Mouse (Mus musculus) embryonic facial prominence, embryonic 12.5 days (tissue): Measurements from ENCODE around the gene Mef2d. TPM values are rescaled to one million over a fixed set of nuclear protein-coding genes. Genes with fewer than 3 reads are reported as not detected.

Source experiments
- ATAC-seq: fragments of 200-750 bp; cut with Nextera tagmentation; 2 replicates; pipeline ENCODE4 v1.8.0; 2017; ENCODE audit not compliant: insufficient number of reproducible peaks, insufficient read depth, low FRiP score, low TSS enrichment
- H3K27ac ChIP-seq: fragments of 300-500 bp; sonication (generic); 2 replicates; pipeline ENCODE4 v1.5.1; 2016; ENCODE audit warnings: mild to moderate bottlenecking
- H3K27me3 ChIP-seq: fragments of 300-500 bp; sonication (generic); 2 replicates; pipeline ENCODE4 v1.6.1; 2016; ENCODE audit warnings: mild to moderate bottlenecking, moderate library complexity
- H3K36me3 ChIP-seq: fragments of 300-500 bp; sonication (generic); 2 replicates; pipeline ENCODE4 v1.6.1; 2016; ENCODE audit warnings: mild to moderate bottlenecking
- H3K4me1 ChIP-seq: fragments of 300-500 bp; sonication (generic); 2 replicates; pipeline ENCODE4 v1.6.1; 2016
- H3K4me2 ChIP-seq: fragments of 300-500 bp; sonication (generic); replicated peaks from 2 replicates; pipeline ENCODE4 v1.6.1; 2016; ENCODE audit warnings: mild to moderate bottlenecking, moderate library complexity
- H3K4me3 ChIP-seq: fragments of 300-500 bp; sonication (generic); 2 replicates; pipeline ENCODE4 v1.5.1; 2016; ENCODE audit warnings: mild to moderate bottlenecking
- H3K9ac ChIP-seq: fragments of 300-500 bp; sonication (generic); 2 replicates; pipeline ENCODE4 v1.6.1; 2016; ENCODE audit warnings: mild to moderate bottlenecking, moderate library complexity
- H3K9me3 ChIP-seq: fragments of 300-500 bp; sonication (generic); 2 replicates; pipeline ENCODE4 v1.6.1; 2016; ENCODE audit warnings: mild to moderate bottlenecking, moderate library complexity
- WGBS: fragments of 180-500 bp; shearing (Covaris S2); methylation state at CpG from one replicate; pipeline ENCODE4 v1.1.7; 2016; 5-methylcytosine and 5-hydroxymethylcytosine counted together
- polyA plus RNA-seq: library from polyadenylated mRNA; unstranded; fragments of >200 nt; fragmentation: Nextera tagmentation; extraction: Ambion mirVana; gene quantifications from 2 replicates; pipeline ENCODE4 v1.2.1, GENCODE M21; 2016

Gene Mef2d
- polyA plus RNA-seq, 1 experiment from 2014 or later = 17.7 TPM

DNA sequence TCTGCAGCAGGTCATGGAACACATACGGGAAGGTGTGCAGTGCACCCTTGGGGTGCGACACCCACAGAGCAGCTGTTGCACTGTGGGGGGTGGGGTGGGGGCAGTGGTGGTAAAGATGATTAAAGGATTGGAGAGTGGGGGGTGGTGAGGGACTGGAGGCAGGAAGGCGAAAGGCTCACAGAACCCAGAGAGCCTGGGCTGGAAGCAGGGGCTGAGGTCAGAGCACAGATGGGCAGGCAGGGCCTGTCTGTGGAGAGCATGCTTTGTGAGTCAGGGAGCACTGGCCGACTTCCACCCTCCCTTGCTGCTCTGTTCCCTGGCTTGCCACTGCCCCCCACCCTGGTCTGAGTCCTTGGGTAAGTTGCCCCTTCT, 3.2 kb downstream of the Mef2d start:
- no peak for ATAC-seq
- H3K9me3 ChIP-seq = no peaks in the 10 kb centered on the region
- H3K4me2 ChIP-seq = peak overlapping the region; percentile 25; the same call in 1 of the 2 replicates
- peak overlapping the region; percentile 0; the same call in 1 of the 2 replicates for H3K4me3 ChIP-seq
- peaks cover 4% of the 10 kb centered on the region for H3K27me3 ChIP-seq
- no peaks in the 10 kb centered on the region for H3K36me3 ChIP-seq
- WGBS = 28% methylated on average over 4 of the region's 4 CpGs
- peaks cover 73% of the 10 kb centered on the region for H3K4me1 ChIP-seq
- peak overlapping the region; percentile 34; the same call in 1 of the 2 replicates for H3K9ac ChIP-seq
- H3K27ac ChIP-seq = no peak overlapping the region

DNA sequence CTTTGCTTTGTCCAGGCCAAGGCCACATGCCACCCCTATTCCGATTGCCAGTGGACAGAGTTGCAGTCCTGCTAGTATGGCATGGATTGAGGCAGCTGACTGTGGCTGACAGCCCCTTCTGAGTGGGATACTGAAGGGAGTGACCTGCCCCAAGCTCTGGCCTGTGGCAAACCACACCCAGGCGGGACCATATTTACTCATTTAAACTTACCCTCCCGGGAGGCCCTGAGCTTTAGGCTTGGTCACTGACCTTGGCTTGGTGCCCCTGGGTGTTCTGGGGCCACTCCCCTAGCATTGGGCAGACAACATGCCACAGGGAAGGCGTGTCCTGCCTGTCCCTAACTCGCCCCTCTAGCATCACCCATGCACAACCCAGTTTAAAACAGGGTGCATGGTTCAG, 3.8 kb downstream of the Mef2d start:
- ATAC-seq = no peak
- H3K4me3 ChIP-seq = no peak overlapping the region
- H3K4me2 ChIP-seq = peak overlapping the region; percentile 25; the same call in 1 of the 2 replicates
- peaks cover 73% of the 10 kb centered on the region for H3K4me1 ChIP-seq
- WGBS = 53% methylated on average over 5 of the region's 5 CpGs
- no peaks in the 10 kb centered on the region for H3K9me3 ChIP-seq
- peak overlapping the region; percentile 12; the same call in 1 of the 2 replicates for H3K9ac ChIP-seq
- no peaks in the 10 kb centered on the region for H3K36me3 ChIP-seq
- H3K27ac ChIP-seq = 0 out of 2 replicates have a peak overlapping the region, but pooled peaks have one; percentile 47
- no peaks in the 10 kb centered on the region for H3K27me3 ChIP-seq

DNA sequence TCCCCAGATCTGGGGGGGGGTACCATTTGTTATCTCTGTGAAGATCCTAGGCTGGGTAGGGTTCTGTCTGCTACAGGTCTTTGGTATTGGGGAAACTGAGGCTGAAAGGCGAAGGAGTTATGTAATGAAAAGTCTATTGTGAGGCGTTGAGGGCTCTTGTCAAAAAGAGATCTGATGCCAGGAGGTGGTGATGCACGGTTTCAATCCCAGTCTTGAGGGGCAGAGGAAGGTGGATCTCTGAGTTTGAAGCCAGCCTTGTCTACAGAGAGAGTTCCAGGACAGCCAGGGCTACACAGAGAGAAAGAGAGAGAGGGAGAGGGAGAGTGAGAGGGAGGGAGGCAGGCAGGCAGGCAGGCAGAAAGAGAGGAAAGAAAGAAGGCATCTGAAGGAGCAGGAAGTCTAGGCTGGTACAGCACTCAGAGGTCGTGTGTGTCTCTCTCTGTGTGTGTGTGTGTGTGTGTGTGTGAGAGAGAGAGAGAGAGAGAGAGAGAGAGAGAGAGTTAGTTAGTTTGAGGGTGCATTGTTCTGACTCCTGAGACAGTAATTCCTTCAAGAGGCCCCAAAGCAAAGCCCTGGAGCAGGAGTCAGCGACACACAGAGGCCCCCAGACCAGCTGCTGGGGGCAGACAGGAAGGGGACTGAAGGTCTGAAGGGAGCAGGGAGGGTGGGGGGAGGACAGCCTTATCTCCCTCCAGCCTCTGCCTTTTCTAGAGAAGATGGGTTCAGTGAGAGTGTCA, 4.4 kb downstream of the Mef2d start:
- H3K9ac ChIP-seq = peak overlapping the region; percentile 12; the same call in 1 of the 2 replicates
- ATAC-seq = no peak

DNA sequence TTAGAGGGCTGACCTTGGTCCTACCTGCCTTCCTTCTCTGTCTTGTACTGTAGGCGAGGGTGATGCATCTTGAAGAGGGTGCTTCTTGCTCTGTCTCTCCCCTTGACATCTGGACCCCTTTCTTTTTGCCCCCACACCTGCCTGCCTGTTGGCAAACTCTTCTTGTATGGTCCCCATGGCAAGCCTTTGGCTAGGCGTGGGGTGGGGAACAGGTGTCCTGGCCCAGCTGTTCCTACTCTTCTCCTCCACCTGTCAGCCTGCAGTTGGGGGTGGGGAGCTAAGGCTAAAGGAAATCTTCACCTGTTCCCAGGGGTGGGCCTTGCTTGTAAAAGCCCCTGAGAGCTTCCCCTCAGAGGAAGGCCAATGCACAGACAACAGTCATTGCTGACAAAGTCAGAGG, 5.3 kb downstream of the Mef2d start:
- H3K27ac ChIP-seq = no peak overlapping the region
- H3K9ac ChIP-seq = no peak overlapping the region
- no peaks in the 10 kb centered on the region for H3K36me3 ChIP-seq
- no peaks in the 10 kb centered on the region for H3K9me3 ChIP-seq
- no peak for ATAC-seq
- no peaks in the 10 kb centered on the region for H3K27me3 ChIP-seq
- peaks cover 84% of the 10 kb centered on the region for H3K4me1 ChIP-seq
- H3K4me3 ChIP-seq = no peak overlapping the region
- 57% methylated on average over 2 of the region's 2 CpGs for WGBS
- no peak overlapping the region for H3K4me2 ChIP-seq

More for the DNA sequence above, 4.4 kb downstream of the Mef2d start:
- Histone ChIP-seq H3K4me2 (0 out of 2 replicates have a peak overlapping the region, but pooled peaks have one; percentile 25), H3K4me1 (peaks cover 77% of the 10 kb centered on the region), H3K4me3 (no peak overlapping the region), H3K9me3 (no peaks in the 10 kb centered on the region), H3K27ac (0 out of 2 replicates have a peak overlapping the region, but pooled peaks have one; percentile 9), H3K27me3 (no peaks in the 10 kb centered on the region), H3K36me3 (no peaks in the 10 kb centered on the region)
- 35% methylated on average over 5 of the region's 5 CpGs for WGBS

DNA sequence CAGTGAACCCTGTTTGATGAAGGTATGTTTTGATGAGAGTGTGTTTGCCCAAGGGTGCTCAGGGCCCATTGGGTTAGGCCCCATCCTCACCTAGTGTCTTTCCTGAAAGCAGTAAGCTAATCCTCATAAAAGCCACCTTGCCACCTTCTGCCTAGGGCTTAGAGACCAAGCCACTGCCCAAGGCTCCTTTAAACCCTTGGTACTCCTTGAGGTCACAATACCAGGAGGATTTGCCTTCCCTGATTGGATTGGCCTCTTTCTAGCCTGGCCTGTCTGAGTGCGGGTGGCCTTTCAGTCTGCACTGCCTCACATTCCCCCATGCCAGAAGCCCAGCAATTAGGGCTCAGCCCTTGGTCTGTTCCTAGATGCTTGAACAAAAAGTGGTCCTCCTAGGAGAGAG, 5.7 kb downstream of the Mef2d start:
- Histone ChIP-seq H3K27ac (no peak overlapping the region), H3K27me3 (no peaks in the 10 kb centered on the region), H3K4me3 (no peak overlapping the region), H3K4me2 (no peak overlapping the region), H3K4me1 (peaks cover 84% of the 10 kb centered on the region), H3K9ac (no peak overlapping the region), H3K9me3 (no peaks in the 10 kb centered on the region), H3K36me3 (no peaks in the 10 kb centered on the region)
- ATAC-seq = no peak
- 78% methylated on average over 1 of the region's 1 CpGs for WGBS

DNA sequence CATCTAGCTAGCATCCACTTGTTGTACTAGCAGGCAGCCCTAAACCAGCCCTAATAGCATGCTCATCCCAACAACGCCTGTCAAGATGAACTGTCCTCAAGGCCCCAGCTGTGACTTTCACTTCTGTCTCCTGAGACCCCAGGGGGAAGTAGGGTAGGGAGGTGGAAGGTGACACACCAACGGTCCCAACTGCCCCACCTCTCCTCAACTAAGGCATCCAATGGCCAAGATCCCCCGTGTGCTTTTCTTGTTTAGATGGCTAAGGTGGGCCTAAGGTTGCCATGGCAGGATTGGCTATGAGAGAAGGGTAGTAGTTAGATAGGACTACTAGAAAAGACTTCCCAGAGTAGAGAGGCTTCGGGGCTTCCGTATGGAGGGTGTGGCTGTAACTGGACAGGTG, 6.2 kb downstream of the Mef2d start:
- H3K9me3 ChIP-seq = no peaks in the 10 kb centered on the region
- no peak overlapping the region for H3K27ac ChIP-seq
- no peaks in the 10 kb centered on the region for H3K27me3 ChIP-seq
- WGBS = 89% methylated on average over 5 of the region's 5 CpGs
- H3K4me2 ChIP-seq = no peak overlapping the region
- H3K9ac ChIP-seq = no peak overlapping the region
- peaks cover 83% of the 10 kb centered on the region for H3K4me1 ChIP-seq
- ATAC-seq = no peak
- H3K4me3 ChIP-seq = no peak overlapping the region
- H3K36me3 ChIP-seq = no peaks in the 10 kb centered on the region

DNA sequence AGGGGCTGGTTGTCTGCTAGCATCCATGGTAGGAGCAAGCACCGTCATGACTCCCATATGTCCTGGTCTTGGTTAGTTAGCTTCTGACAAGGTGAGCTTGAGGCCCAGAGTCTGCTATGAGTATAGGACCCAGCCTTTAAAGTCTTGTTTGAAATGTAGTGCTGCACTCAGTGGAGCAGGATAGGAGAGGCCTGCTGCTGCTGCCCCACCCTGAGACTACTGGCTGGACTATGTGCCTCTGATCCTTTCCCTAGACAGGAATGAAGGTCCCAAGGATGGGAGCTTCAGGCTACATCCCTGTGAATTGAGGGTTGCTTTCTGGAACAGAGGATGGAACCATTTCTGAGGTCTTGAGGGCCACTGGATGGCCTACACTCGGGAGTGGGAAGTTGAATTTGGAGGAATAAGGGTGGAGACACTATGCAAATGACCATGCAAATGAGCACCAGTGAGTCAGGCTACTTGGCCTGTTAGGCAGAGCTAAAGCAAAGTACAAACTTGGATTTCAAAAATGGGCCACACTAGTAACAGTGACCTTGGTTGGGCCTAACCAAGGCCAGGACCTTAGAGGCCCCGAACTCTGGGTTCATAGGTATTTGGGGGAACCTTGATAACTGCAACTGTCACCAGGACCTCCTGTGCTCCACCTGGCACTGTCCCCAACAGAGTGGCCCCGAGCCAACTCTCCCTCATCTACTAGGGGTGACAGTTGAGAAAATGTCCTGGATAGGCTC, 6.8 kb downstream of the Mef2d start:
- 0 out of 2 replicates have a peak overlapping the region, but pooled peaks have one; percentile 7 for H3K9ac ChIP-seq
- no peaks in the 10 kb centered on the region for H3K9me3 ChIP-seq
- H3K4me2 ChIP-seq = no peak overlapping the region
- H3K4me1 ChIP-seq = peaks cover 77% of the 10 kb centered on the region
- H3K27me3 ChIP-seq = no peaks in the 10 kb centered on the region
- no peaks in the 10 kb centered on the region for H3K36me3 ChIP-seq
- peak overlapping the region; percentile 64 for H3K27ac ChIP-seq
- ATAC-seq = no peak
- no peak overlapping the region for H3K4me3 ChIP-seq
- 66% methylated on average over 4 of the region's 4 CpGs for WGBS

DNA sequence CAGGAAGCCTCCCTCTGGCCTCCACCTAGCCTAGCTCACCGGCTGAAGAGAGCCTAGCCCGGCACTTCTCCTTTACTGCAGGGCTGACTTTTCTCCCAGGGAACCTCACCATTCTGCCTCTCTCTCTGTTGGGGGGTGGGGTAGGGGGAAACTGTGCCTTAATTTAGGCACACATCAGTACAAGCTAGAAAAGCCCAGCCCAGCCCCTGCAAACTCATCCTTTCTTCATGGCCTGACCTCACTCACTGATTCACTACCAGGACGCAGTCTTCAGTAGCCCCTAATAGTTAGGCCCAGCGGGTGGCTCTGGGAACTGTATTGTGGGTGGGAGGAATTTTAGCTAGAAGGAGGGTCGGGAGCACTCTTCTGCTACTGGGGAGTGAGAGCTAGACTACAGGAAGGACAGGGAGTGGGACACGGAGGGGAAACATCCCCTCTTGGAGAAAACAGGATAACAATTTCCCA, 7.4 kb downstream of the Mef2d start:
- Histone ChIP-seq H3K36me3 (no peaks in the 10 kb centered on the region), H3K4me2 (peak overlapping the region; percentile 27), H3K4me3 (no peak overlapping the region), H3K9me3 (no peaks in the 10 kb centered on the region), H3K9ac (peak overlapping the region; percentile 7; the same call in 1 of the 2 replicates), H3K27me3 (no peaks in the 10 kb centered on the region), H3K4me1 (peaks cover 71% of the 10 kb centered on the region), H3K27ac (peak overlapping the region; percentile 64)
- ATAC-seq = no peak
- 21% methylated on average over 6 of the region's 6 CpGs for WGBS

DNA sequence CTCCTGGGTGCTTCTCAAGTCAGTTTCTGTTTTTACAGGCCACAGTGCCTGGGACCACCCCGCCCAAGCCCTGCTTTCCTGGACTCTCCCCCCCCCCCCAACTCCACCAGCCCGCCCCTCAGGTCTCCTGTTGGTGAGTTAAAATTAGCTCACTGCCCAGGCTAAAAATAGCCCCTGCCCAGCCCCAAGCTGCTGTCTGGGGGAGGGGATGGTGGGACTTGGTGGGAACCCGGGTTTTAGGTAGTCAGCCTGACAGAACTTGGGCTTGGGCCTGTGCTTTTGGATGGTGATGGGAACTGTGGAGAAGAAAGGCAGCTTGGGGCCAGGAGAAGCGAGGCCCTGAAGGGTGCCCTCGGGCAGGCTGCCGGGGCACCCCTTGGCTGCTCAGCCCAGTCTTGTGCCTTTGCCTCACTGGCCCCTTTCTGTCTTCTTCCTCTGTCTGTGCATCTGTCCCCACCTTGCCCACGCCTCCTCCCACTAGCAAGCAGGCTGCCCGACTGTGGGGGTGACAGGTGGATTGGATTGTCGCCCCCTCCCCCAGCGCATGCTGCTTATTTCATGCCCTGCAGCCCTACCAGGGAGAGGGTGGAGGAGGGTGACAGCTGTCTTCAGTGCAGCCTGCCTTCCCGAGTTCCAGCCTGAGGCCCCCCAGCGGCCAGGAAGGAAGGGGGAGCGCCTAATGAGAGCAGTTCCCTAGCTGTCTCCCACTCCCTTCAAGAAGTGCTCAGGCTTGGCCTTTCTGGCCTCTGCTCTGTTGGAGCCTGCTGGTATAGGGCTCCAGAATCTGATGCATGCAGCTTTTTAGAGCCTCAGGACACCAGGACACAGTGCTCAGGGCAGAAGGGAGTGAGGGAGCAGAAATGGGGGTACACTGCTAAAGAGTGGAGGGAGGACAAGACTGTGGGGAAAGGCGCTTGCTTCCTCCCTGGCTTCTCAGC, 8.2 kb downstream of the Mef2d start:
- 0 out of 2 replicates have a peak overlapping the region, but pooled peaks have one; percentile 4 for H3K4me3 ChIP-seq
- H3K36me3 ChIP-seq = no peaks in the 10 kb centered on the region
- ATAC-seq = peak; percentile 49; the same call in 1 of the 2 replicates
- 13% methylated on average over 14 of the region's 14 CpGs for WGBS
- peaks cover 63% of the 10 kb centered on the region for H3K4me1 ChIP-seq
- H3K9me3 ChIP-seq = no peaks in the 10 kb centered on the region
- H3K4me2 ChIP-seq = peak overlapping the region; percentile 27
- no peaks in the 10 kb centered on the region for H3K27me3 ChIP-seq
- H3K27ac ChIP-seq = peak overlapping the region; percentile 77
- H3K9ac ChIP-seq = peak overlapping the region; percentile 7; the same call in 1 of the 2 replicates

DNA sequence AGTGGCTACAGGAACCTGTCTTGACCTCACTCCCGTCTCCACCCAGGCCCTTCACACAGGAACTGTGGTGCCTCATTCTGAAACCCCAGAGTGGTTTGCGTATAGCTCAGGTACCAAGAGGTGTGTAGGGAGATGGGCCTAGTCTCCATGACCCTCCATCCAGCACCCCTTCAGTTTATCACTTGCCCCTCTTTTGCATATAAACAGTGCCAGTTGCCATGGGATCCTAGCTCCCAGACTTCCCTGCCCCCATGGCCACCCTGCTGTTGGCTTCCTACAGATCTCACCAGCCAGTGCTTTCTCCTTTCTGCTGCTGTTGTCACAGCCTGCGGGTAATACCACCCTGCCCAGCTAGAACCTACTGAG, 8.8 kb downstream of the Mef2d start:
- 56% methylated on average over 3 of the region's 3 CpGs for WGBS
- peak overlapping the region; percentile 77 for H3K27ac ChIP-seq
- no peak for ATAC-seq
- H3K27me3 ChIP-seq = no peaks in the 10 kb centered on the region
- H3K36me3 ChIP-seq = peaks cover 2% of the 10 kb centered on the region; the same call in 1 of the 2 replicates
- H3K9ac ChIP-seq = no peak overlapping the region
- H3K9me3 ChIP-seq = no peaks in the 10 kb centered on the region
- H3K4me1 ChIP-seq = peaks cover 57% of the 10 kb centered on the region
- H3K4me2 ChIP-seq = no peak overlapping the region
- no peak overlapping the region for H3K4me3 ChIP-seq

DNA sequence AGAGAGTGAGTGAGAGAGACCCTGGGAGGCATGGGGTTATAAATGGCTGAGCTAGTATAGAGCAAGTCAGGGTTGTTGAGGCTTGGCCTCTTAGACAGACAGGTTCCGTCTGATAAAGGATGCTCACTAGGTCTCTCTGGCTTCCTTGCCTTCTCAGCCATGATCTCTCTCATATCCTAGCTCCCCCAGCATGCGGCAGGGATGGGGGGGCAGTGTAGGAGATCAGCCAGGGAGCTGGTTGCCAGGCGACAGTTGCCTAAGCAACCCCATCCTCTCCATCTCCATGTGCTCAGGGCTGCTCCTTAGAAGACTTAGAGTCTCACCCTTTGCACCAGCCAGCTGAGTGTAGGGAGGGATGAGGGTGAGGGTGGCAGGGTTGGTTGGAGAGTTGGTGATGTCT, 9.9 kb downstream of the Mef2d start:
- Histone ChIP-seq H3K36me3 (peaks cover 12% of the 10 kb centered on the region; the same call in 1 of the 2 replicates), H3K4me2 (no peak overlapping the region), H3K27me3 (no peaks in the 10 kb centered on the region), H3K9me3 (no peaks in the 10 kb centered on the region), H3K9ac (no peak overlapping the region), H3K27ac (no peak overlapping the region), H3K4me1 (peaks cover 46% of the 10 kb centered on the region), H3K4me3 (no peak overlapping the region)
- WGBS = 70% methylated on average over 3 of the region's 3 CpGs
- no peak for ATAC-seq
